Mouse (Mus musculus): ENCODE data around the gene Elavl3. TPM values are rescaled to one million over a fixed set of nuclear protein-coding genes. Genes with fewer than 3 reads are reported as not detected.

Elavl3 gene
- polyA plus RNA-seq, 1 experiment: 115 TPM

DNA sequence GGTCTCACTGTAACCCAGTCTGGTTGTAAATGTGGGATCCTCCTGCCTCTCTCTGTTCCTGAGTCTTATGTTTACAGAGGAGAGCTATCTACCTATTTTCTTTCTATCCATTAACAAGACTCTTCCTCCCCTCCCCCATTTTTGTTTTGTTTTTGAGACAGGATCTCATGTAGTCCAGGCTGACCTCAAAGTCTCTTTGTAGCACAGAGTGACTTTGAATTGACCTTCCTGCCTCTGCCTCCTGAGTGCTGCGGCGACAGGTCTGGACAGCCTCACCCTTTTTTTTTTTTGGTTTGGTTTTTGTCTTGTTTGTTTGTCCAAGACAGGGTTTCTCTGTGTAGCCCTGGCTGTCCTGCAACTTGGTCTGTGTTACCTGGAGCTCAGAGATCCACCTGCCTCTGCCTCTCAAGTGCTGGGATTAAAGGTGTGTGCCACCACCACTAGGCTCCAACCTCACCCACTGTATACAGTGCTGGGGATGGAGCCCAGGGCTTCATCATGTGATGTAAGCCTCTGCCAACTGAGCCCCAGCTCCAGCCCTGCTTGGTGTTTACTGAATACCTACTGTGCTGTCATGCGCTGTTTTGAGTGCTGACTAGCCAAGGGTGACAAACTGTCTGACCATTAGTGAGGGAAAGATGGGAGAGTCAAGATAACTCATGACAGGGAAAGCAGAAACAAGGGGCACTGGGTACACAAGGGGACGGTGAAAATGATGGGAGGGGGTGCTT, 73.3 kb downstream of the Elavl3 start:
- no peak for TF ChIP-seq CTCF (IDR thresholded peaks at IDR 0.05; ENCODE audit: extremely low read depth, insufficient read depth, low read length)
- no peak for TF ChIP-seq POLR2A (IDR thresholded peaks at IDR 0.05; ENCODE audit: extremely low read depth, insufficient read depth, low read length)
- H3K4me3 ChIP-seq (ENCODE audit: insufficient read depth, low read length): no peak overlapping the region
- no peak overlapping the region for H3K27ac ChIP-seq (ENCODE audit: insufficient read depth, low read length)
- H3K4me1 ChIP-seq (ENCODE audit: control insufficient read depth, insufficient read depth, low read length): no peaks in the 10 kb centered on the region

DNA sequence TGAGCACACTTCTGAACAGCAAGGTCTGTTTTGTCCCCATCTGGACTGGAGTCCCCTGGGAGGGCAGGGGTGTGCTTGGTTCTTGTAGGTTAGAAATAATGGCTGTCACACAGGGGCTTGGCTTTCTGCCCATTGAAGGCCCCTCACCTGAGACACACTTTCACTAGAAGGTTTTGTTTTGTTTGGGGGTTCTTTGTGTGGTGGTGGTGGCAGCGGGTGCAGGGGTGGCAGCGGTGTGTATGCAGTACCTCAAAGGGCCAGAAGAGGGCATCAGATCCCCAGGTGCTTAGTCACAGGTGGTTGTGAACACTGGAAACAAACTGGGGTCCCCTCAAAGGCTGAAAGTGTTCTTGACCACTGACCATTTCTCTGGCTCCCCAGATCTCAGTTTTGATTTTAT, 73.9 kb downstream of the Elavl3 start:
- H3K4me1 ChIP-seq (ENCODE audit: control insufficient read depth, insufficient read depth, low read length): no peaks in the 10 kb centered on the region
- no peak overlapping the region for H3K27ac ChIP-seq (ENCODE audit: insufficient read depth, low read length)
- H3K4me3 ChIP-seq (ENCODE audit: insufficient read depth, low read length): no peak overlapping the region
- no peak for TF ChIP-seq POLR2A (IDR thresholded peaks at IDR 0.05; ENCODE audit: extremely low read depth, insufficient read depth, low read length)
- TF ChIP-seq CTCF (IDR thresholded peaks at IDR 0.05; ENCODE audit: extremely low read depth, insufficient read depth, low read length): peak; percentile 48

DNA sequence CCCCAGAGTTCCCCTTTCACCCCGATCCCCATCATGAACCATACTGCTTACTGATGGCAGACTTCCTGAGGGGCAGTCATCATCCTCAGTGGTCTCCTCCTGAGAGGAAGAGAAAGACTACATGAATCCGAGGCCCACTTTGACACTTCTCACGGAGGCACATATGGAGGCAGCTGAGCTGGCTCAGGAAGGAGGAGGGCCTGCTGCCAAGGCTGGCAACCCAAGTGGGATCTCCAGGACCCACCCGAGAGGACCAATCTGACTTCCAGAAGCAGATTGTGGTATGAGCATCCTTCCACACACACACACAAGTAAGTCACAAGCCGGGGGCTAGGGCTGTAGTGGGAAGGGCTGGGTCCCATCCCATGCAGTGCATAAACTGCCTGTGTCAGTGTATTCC, 74.5 kb downstream of the Elavl3 start:
- no peak overlapping the region for H3K27ac ChIP-seq (ENCODE audit: insufficient read depth, low read length)
- H3K4me3 ChIP-seq (ENCODE audit: insufficient read depth, low read length): no peak overlapping the region
- H3K4me1 ChIP-seq (ENCODE audit: control insufficient read depth, insufficient read depth, low read length): no peaks in the 10 kb centered on the region
- TF ChIP-seq POLR2A (IDR thresholded peaks at IDR 0.05; ENCODE audit: extremely low read depth, insufficient read depth, low read length): no peak
- no peak for TF ChIP-seq CTCF (IDR thresholded peaks at IDR 0.05; ENCODE audit: extremely low read depth, insufficient read depth, low read length)

DNA sequence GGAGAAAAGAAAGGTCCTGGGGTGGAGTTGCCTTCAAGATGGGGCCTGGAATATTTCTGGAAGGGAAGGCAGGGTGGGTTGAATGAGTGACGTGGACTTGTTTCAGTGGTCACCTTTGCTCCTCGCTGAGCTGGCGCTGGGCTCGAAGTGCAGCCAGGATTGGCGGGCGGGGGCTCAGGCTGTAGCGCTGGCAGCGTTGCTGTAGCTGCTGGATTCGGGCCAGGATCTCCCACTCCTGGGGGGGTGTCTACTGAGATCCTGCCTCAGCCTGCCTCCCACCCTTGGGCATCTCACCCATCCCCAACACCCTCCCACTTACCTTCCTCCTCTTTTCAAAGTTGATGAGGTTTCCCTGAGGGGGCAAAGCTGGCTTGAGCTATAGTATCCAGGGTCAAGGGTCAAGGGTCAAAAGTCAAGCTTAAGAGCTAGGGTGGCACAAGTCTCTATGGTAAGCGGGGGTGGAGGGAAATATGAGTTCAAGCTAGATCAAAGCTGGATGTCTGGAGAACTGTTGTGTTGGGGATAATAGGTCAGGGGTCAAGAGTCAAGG, 75.1 kb downstream of the Elavl3 start:
- TF ChIP-seq CTCF (IDR thresholded peaks at IDR 0.05; ENCODE audit: extremely low read depth, insufficient read depth, low read length) (no peak), POLR2A (IDR thresholded peaks at IDR 0.05; ENCODE audit: extremely low read depth, insufficient read depth, low read length) (no peak)
- no peak overlapping the region for H3K4me3 ChIP-seq (ENCODE audit: insufficient read depth, low read length)
- no peaks in the 10 kb centered on the region for H3K4me1 ChIP-seq (ENCODE audit: control insufficient read depth, insufficient read depth, low read length)
- H3K27ac ChIP-seq (ENCODE audit: insufficient read depth, low read length): no peak overlapping the region

DNA sequence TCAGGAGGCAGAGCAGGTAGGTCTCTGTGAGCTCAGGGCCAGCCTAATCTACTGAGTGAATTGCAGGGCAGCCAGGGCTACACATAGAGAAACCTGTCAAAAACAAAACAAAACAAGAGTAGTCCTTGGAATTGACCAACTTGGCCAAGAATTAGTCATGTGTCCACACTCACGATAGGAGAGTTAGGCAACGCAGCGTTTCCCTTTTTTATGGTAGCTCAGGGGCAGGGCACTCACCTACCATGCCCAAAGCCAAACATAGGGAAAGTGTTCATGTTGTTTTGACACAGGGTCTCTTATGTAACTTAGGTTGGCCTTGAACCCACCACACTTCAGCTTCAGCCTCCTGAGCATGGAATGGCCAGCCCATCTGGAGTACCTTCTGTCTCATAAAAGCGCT, 82.5 kb downstream of the Elavl3 start:
- no peak for TF ChIP-seq CTCF (IDR thresholded peaks at IDR 0.05; ENCODE audit: extremely low read depth, insufficient read depth, low read length)
- no peak for TF ChIP-seq POLR2A (IDR thresholded peaks at IDR 0.05; ENCODE audit: extremely low read depth, insufficient read depth, low read length)
- Histone ChIP-seq H3K4me3 (ENCODE audit: insufficient read depth, low read length) (no peak overlapping the region), H3K27ac (ENCODE audit: insufficient read depth, low read length) (no peak overlapping the region), H3K4me1 (ENCODE audit: control insufficient read depth, insufficient read depth, low read length) (no peaks in the 10 kb centered on the region)

DNA sequence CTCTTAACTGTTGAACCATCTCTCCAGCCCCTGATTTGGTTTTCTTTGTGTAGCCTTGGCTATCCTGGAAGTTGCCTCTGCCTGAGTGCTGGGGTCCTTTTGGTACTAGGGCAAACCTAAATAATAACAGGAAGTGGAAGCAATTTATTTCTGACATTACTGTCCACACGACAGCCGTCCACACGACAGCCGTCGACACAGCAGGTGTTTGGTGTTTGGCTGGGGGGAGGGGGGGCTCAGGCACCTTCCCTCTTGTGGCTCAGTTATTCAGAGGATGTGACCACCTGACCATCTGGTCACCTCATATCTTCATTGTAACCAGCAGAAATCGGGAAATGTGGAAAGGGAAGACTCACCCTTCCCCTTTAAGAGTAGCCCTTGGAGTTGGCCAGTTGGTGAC, 82.9 kb downstream of the Elavl3 start:
- Histone ChIP-seq H3K4me1 (ENCODE audit: control insufficient read depth, insufficient read depth, low read length) (no peaks in the 10 kb centered on the region), H3K4me3 (ENCODE audit: insufficient read depth, low read length) (no peak overlapping the region), H3K27ac (ENCODE audit: insufficient read depth, low read length) (no peak overlapping the region)
- TF ChIP-seq POLR2A (IDR thresholded peaks at IDR 0.05; ENCODE audit: extremely low read depth, insufficient read depth, low read length): no peak
- no peak for TF ChIP-seq CTCF (IDR thresholded peaks at IDR 0.05; ENCODE audit: extremely low read depth, insufficient read depth, low read length)

Other genes starting within 250 kb of the Elavl3 start
- not detected in 2 replicates for gene Angptl8, start 216.5 kb downstream of the Elavl3 start, polyA plus RNA-seq (2012; rRNA removed)
- gene Dock6, start 199.4 kb downstream of the Elavl3 start, polyA plus RNA-seq (2012; rRNA removed): 42.3 and 42.6 TPM in 2 replicates
- gene Rab3d, start 133.8 kb downstream of the Elavl3 start, polyA plus RNA-seq (2012; rRNA removed): 14.3 and 15.6 TPM in 2 replicates
- 24.4 and 27.3 TPM in 2 replicates for gene Ccdc159, start 124.6 kb downstream of the Elavl3 start, polyA plus RNA-seq (2012; rRNA removed)
- gene Tmem205, start 124.5 kb downstream of the Elavl3 start, polyA plus RNA-seq (2012; rRNA removed): 57.0 and 57.7 TPM in 2 replicates
- gene Plppr2, start 115.0 kb downstream of the Elavl3 start, polyA plus RNA-seq (2012; rRNA removed): 183 and 199 TPM in 2 replicates
- gene Swsap1, start 96.3 kb downstream of the Elavl3 start, polyA plus RNA-seq (2012; rRNA removed): 7.3 and 8.1 TPM in 2 replicates
- gene Epor, start 88.5 kb downstream of the Elavl3 start, polyA plus RNA-seq (2012; rRNA removed): 12.6 and 15.3 TPM in 2 replicates
- 5.2 and 5.4 TPM in 2 replicates for gene Rgl3, start 62.6 kb downstream of the Elavl3 start, polyA plus RNA-seq (2012; rRNA removed)
- 7.7 and 7.9 TPM in 2 replicates for gene Ccdc151, start 49.4 kb downstream of the Elavl3 start, polyA plus RNA-seq (2012; rRNA removed)
- gene Prkcsh, start 49.2 kb downstream of the Elavl3 start, polyA plus RNA-seq (2012; rRNA removed): 99.1 and 103 TPM in 2 replicates
- 0.21 TPM in 1 of 2 replicates, not detected in the other for gene Gm49318, start 19.2 kb upstream of the Elavl3 start, polyA plus RNA-seq (2012; rRNA removed)
- gene Zfp653, start 19.4 kb upstream of the Elavl3 start, polyA plus RNA-seq (2012; rRNA removed): 34.6 and 36.4 TPM in 2 replicates
- gene Ecsit, start 33.4 kb upstream of the Elavl3 start, polyA plus RNA-seq (2012; rRNA removed): 57.4 and 62.3 TPM in 2 replicates
- 1.2 and 2.2 TPM in 2 replicates for gene Cnn1, start 47.2 kb upstream of the Elavl3 start, polyA plus RNA-seq (2012; rRNA removed)
- gene Elof1, start 65.1 kb upstream of the Elavl3 start, polyA plus RNA-seq (2012; rRNA removed): 122 and 131 TPM in 2 replicates
- gene Acp5, start 83.7 kb upstream of the Elavl3 start, polyA plus RNA-seq (2012; rRNA removed): 0.71 and 0.76 TPM in 2 replicates
- gene Pigyl, start 104.8 kb upstream of the Elavl3 start, polyA plus RNA-seq (2012; rRNA removed): 89.9 and 97.3 TPM in 2 replicates
- gene Zfp872, start 136.1 kb upstream of the Elavl3 start, polyA plus RNA-seq (2012; rRNA removed): 0.04 and 0.08 TPM in 2 replicates
- 18.2 and 18.3 TPM in 2 replicates for gene Zfp809, start 173.7 kb upstream of the Elavl3 start, polyA plus RNA-seq (2012; rRNA removed)
- gene Zfp599, start 207.9 kb upstream of the Elavl3 start, polyA plus RNA-seq (2012; rRNA removed): 1.8 and 2.1 TPM in 2 replicates

Measured in cortical plate, adult 2 months (tissue).